In genomic region chr7:124782816-124783215, GRCm38 (mm10) we compare ENCODE assay signal across 7 mouse cellular contexts.
A peak's percentile ranks its signal among the peaks of the same experiment; 100 is the strongest.
DNase-seq lines count a peak whose midpoint lies in the region.

No protein-coding gene starts in this region.

- DNase-seq in layer of hippocampus, adult 11-12 months (ENCODE audit: low spot score): peak; percentile 24
- no peak for DNase-seq in layer of hippocampus, adult 9-10 months (ENCODE audit: low spot score)
- peak; percentile 21 for DNase-seq in R1 (ENCODE audit: low read depth, low spot score)
- peak; percentile 33 for DNase-seq in cerebellum, adult 9-11 months
- DNase-seq in layer of hippocampus, adult 8-10 months (ENCODE audit: low spot score in 2 of 2): peak; percentile 13 to 17
- DNase-seq in urinary bladder, postnatal 25 days (ENCODE audit: low spot score): no peak
- DNase-seq in thymus, postnatal 25 days: no peak

Comparison
In these comparisons a context has a peak if more than half of its experiments do, and no peak if none do; other contexts are left out.
1. DNase-seq: peak in layer of hippocampus, adult 11-12 months (single experiment), R1 (single experiment), cerebellum, adult 9-11 months (single experiment) and layer of hippocampus, adult 8-10 months (2 of 2); none in layer of hippocampus, adult 9-10 months (single experiment), urinary bladder, postnatal 25 days (single experiment) and thymus, postnatal 25 days (single experiment).